ENCODE assay signal across 35 mouse cellular contexts in the genomic region with DNA sequence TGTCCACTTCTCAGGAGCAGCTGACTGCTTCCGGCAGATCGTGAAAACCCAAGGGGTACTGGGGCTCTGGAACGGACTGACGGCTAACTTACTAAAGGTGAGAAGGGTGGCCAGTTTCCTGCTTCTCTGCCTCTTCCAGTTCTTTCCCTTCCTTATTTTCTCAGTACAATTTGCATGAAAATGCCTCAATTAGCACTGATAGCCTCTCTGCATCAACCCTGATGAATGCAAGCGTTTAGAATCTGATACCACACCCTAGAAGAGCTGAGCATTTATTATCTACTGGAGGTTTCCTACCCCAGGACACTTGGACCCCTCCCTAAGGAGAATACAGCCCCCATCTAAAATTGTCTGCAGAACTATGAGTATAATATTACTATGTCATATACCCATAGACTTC. TPM values are rescaled to one million over a fixed set of nuclear protein-coding genes. Genes with fewer than 3 reads are reported as not detected.
"Had no signal": no experiment of that assay in that cellular context is flagged by ENCODE, and none has a peak within 500 bp of the region (broad histone marks: within the 10 kb centered on the region; RNA-seq: fewer than 3 reads in every experiment).

No protein-coding gene starts in this region.

- H3K4me1 ChIP-seq: heart, embryonic 12.5 days; heart, embryonic 13.5 days; heart, embryonic 15.5 days; hindbrain, embryonic 10.5 days; hindbrain, embryonic 12.5 days; hindbrain, embryonic 13.5 days; hindbrain, embryonic 15.5 days; intestine, embryonic 15.5 days; kidney, embryonic 15.5 days had no signal

- ATAC-seq: hindbrain, embryonic 16.5 days; hindbrain, postnatal 0 days; inflammation-experienced regulatory T-cells, adult 6 months; intestine, embryonic 15.5 days; intestine, postnatal 0 days had no signal

- H3K36me3 ChIP-seq: heart, embryonic 12.5 days; heart, embryonic 13.5 days; heart, embryonic 15.5 days; hindbrain, embryonic 10.5 days; hindbrain, embryonic 12.5 days; hindbrain, embryonic 13.5 days; hindbrain, embryonic 15.5 days; intestine, embryonic 15.5 days; kidney, embryonic 15.5 days had no signal

- H3K9me3 ChIP-seq: heart, embryonic 12.5 days; heart, embryonic 13.5 days; heart, embryonic 15.5 days; hindbrain, embryonic 10.5 days; hindbrain, embryonic 12.5 days; hindbrain, embryonic 13.5 days; hindbrain, embryonic 15.5 days; intestine, embryonic 15.5 days; kidney, embryonic 15.5 days had no signal

- H3K9ac ChIP-seq: heart, embryonic 12.5 days; heart, embryonic 13.5 days; heart, embryonic 15.5 days; hindbrain, embryonic 12.5 days; hindbrain, embryonic 13.5 days; hindbrain, embryonic 14.5 days; hindbrain, embryonic 15.5 days; intestine, embryonic 15.5 days; kidney, embryonic 15.5 days had no signal

- DNase-seq: heart, postnatal 10 days; heart, postnatal 14 days; heart, postnatal 36 days; heart, postnatal 4 days; kidney, adult 11 months; kidney, adult 18-20 months; kidney, adult 2 months; kidney, adult 8-10 months; kidney, adult 9 months; kidney, postnatal 10 days; kidney, postnatal 14 days; kidney, postnatal 25 days; kidney, postnatal 36 days; kidney, postnatal 4 days; layer of hippocampus, adult 9-11 months; layer of hippocampus, postnatal 36 days had no signal

- H3K27ac ChIP-seq: heart, embryonic 13.5 days; heart, embryonic 15.5 days; hindbrain, embryonic 10.5 days; hindbrain, embryonic 12.5 days; hindbrain, embryonic 13.5 days; hindbrain, embryonic 14.5 days; hindbrain, embryonic 15.5 days; hindbrain, postnatal 0 days; intestine, embryonic 15.5 days; kidney, embryonic 15.5 days; kidney, postnatal 0 days; layer of hippocampus, adult 2 months; left cerebral cortex, adult 2 months had no signal

- H3K27me3 ChIP-seq: heart, embryonic 12.5 days; heart, embryonic 13.5 days; heart, embryonic 15.5 days; hindbrain, embryonic 12.5 days; hindbrain, embryonic 13.5 days; hindbrain, embryonic 15.5 days; intestine, embryonic 15.5 days; kidney, embryonic 15.5 days had no signal

- H3K4me2 ChIP-seq: heart, embryonic 11.5 days; heart, embryonic 12.5 days; heart, embryonic 13.5 days; heart, embryonic 15.5 days; hindbrain, embryonic 12.5 days; hindbrain, embryonic 13.5 days; hindbrain, embryonic 14.5 days; hindbrain, embryonic 15.5 days; intestine, embryonic 15.5 days; kidney, embryonic 15.5 days had no signal

- H3K4me3 ChIP-seq: heart, embryonic 12.5 days; heart, embryonic 13.5 days; heart, embryonic 15.5 days; hindbrain, embryonic 10.5 days; hindbrain, embryonic 12.5 days; hindbrain, embryonic 13.5 days; hindbrain, embryonic 15.5 days; intestine, embryonic 15.5 days; kidney, embryonic 15.5 days; layer of hippocampus, adult 2 months; left cerebral cortex, adult 2 months had no signal

RNA-seq across cellular contexts. Expression of gene Slc25a43, which starts 32.1 kb away (rescaled TPM):
- total RNA-seq: heart, postnatal 25 days had no signal
